Mouse (Mus musculus) myocyte (in vitro differentiated cells): Measurements from ENCODE around the gene Nup214.

Experiments used
- POLR2A ChIP-seq: IDR thresholded peaks from one replicate; pipeline ENCODE4 v1.6.1; 2011; ENCODE audit warnings: low read depth, mild to moderate bottlenecking, control low read depth, moderate library complexity; ENCODE audit not compliant: insufficient read length
- POLR2AphosphoS2 ChIP-seq: IDR thresholded peaks from one replicate; pipeline ENCODE4 v1.6.1; 2011; ENCODE audit warnings: low read depth, control low read depth; ENCODE audit not compliant: insufficient read length
- REST ChIP-seq: IDR thresholded peaks from one replicate; pipeline ENCODE4 v1.6.1; 2011; ENCODE audit warnings: mild to moderate bottlenecking, control low read depth, moderate library complexity; ENCODE audit not compliant: insufficient read depth, insufficient read length
- SRF ChIP-seq: IDR thresholded peaks from one replicate; pipeline ENCODE4 v1.6.1; 2011; ENCODE audit warnings: low read depth; ENCODE audit not compliant: control insufficient read depth, insufficient read length

GRCm38 (mm10) chr2:31964191-31964590 is 10.0 kb upstream of the Nup214 start:
- TF ChIP-seq REST (no peak), SRF (no peak), POLR2AphosphoS2 (no peak), POLR2A (no peak)
